Mouse (Mus musculus) megakaryocyte, embryonic 14.5 days (primary cell): Measurements from ENCODE around the gene Abhd6. TPM values are rescaled to one million over a fixed set of nuclear protein-coding genes. Genes with fewer than 3 reads are reported as not detected.

Experiments used
- H3K27me3 ChIP-seq: replicated peaks from 2 replicates; pipeline ENCODE3; 2012; ENCODE audit warnings: inconsistent platforms
- H3K36me3 ChIP-seq: replicated peaks from 2 replicates; pipeline ENCODE3; 2012; ENCODE audit warnings: low read length, inconsistent platforms, mixed read lengths
- H3K4me1 ChIP-seq: 2 replicates; pipeline ENCODE4 v1.6.1; 2012; ENCODE audit warnings: inconsistent platforms
- H3K4me3 ChIP-seq: replicated peaks from 2 replicates; pipeline ENCODE3; 2012; ENCODE audit warnings: moderate library complexity, mild to moderate bottlenecking, inconsistent platforms
- H3K9me3 ChIP-seq: 2 replicates; pipeline ENCODE4 v1.6.1; 2012; ENCODE audit warnings: inconsistent platforms
- FLI1 ChIP-seq: IDR thresholded peaks from 2 replicates; pipeline ENCODE4 v1.6.1; 2012; ENCODE audit warnings: low read length, inconsistent platforms, mixed read lengths
- GATA1 ChIP-seq: IDR thresholded peaks from 3 replicates; pipeline ENCODE4 v1.6.1; 2012; ENCODE audit warnings: mixed read lengths, low read length, inconsistent platforms, borderline replicate concordance
- polyA plus RNA-seq: library from polyadenylated mRNA; stranded (reverse); fragments of >175 nt; gene quantifications from 2 replicates; pipeline ENCODE4 v1.2.3, GENCODE M21; 2012; ENCODE audit warnings: low replicate concordance; ENCODE audit not compliant: insufficient read depth

The Abhd6 gene
- not detected in 2 replicates for polyA plus RNA-seq

GRCm38 (mm10) chr14:8002432-8003092, at the start of gene Abhd6:
TSS of gene Abhd6 (plus strand) at chr14:8002902.
- Histone ChIP-seq H3K36me3 (no peaks in the 10 kb centered on the region), H3K4me1 (peaks cover 39% of the 10 kb centered on the region), H3K27me3 (peaks cover 56% of the 10 kb centered on the region), H3K9me3 (no peaks in the 10 kb centered on the region), H3K4me3 (peak within 1 kb of the TSS; percentile 94)
- TF ChIP-seq GATA1 (no peak), FLI1 (no peak)

GRCm38 (mm10) chr14:7954071-7954471, 48.6 kb upstream of the Abhd6 start:
- H3K27me3 ChIP-seq, result peaks cover 20% of the 10 kb centered on the region
- H3K9me3 ChIP-seq, result no peaks in the 10 kb centered on the region
- H3K36me3 ChIP-seq, result peaks cover 4% of the 10 kb centered on the region
- H3K4me1 ChIP-seq, result 0 out of 2 replicates have a peak, but pooled peaks cover 3% of the 10 kb centered on the region
- no peak for TF ChIP-seq FLI1
- TF ChIP-seq GATA1, result no peak
- no peak overlapping the region for H3K4me3 ChIP-seq

GRCm38 (mm10) chr14:7956427-7956826, 46.3 kb upstream of the Abhd6 start:
- peaks cover 20% of the 10 kb centered on the region for H3K27me3 ChIP-seq
- TF ChIP-seq GATA1, result no peak
- TF ChIP-seq FLI1, result no peak
- no peaks in the 10 kb centered on the region for H3K9me3 ChIP-seq
- H3K4me1 ChIP-seq, result 0 out of 2 replicates have a peak, but pooled peaks cover 3% of the 10 kb centered on the region
- H3K36me3 ChIP-seq, result no peaks in the 10 kb centered on the region
- no peak overlapping the region for H3K4me3 ChIP-seq

DNA sequence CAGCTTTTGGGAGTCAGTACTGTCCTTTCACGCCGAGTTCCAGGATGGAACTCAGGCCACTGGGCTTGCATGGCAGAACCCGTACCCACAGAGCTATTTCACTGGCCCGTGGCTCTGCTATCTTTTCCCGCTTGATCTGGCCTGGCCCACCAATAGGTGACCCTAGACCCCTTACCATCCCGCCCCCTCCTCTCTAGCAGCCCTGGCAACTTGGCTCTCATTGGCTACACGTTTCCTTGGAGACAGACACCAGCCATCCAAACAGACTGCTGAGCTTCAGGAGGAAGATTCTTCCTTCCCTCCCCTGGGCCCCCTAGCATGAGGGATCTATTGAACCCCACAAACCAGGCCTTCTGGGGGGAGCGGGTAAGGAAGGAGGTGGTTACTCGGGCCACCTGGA, 45.7 kb upstream of the Abhd6 start, which contains the start of gene Gm45521:
Gene Gm45521 (plus strand): TSS at position 240 of the 400 bp plus-strand sequence.
- Histone ChIP-seq H3K9me3 (no peaks in the 10 kb centered on the region), H3K4me3 (no peak within 1 kb of the TSS), H3K4me1 (0 out of 2 replicates have a peak, but pooled peaks cover 3% of the 10 kb centered on the region), H3K27me3 (peaks cover 22% of the 10 kb centered on the region), H3K36me3 (no peaks in the 10 kb centered on the region)
- TF ChIP-seq GATA1 (no peak), FLI1 (no peak)

DNA sequence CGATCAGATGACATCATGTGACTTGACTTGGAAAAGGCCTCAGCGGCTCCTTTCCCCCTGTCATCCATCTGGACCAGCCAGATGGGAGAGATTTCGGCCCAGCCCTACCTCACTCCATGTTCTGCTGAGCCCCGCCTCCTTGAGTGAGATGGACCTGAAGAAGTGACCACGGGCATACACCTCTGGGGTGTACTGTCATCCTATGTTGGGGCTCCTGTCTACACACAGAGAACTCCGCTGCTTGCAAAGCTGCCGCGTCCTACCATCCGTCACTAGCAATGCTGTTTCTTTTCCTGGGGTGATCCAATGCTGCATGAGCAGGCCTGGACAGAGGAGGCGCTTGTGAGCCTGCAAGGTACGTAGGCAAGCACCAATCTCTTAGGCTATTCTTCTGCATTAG, 42.1 kb upstream of the Abhd6 start:
- Histone ChIP-seq H3K4me1 (0 out of 2 replicates have a peak, but pooled peaks cover 6% of the 10 kb centered on the region), H3K27me3 (peaks cover 19% of the 10 kb centered on the region), H3K9me3 (no peaks in the 10 kb centered on the region), H3K36me3 (no peaks in the 10 kb centered on the region), H3K4me3 (no peak overlapping the region)
- TF ChIP-seq GATA1 (no peak), FLI1 (no peak)

DNA sequence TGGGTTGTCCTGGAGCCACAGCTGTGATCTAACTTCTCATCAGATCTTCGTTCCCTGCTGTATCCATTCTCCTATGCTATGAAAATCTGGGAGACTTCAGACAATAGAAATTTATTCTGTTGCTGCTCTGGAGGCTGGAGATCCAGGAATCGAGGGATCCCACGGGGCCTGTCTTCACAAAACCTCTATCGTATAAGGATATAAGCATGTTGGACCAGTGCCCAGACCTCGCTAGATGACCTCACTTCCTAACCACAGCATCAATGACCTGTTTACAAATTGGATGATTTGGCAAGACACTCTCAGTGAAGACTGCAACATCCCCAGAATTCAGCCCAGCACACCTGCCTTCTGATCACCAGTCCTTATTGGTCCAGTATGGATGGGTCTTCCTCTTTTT, 41.0 kb upstream of the Abhd6 start:
- TF ChIP-seq FLI1, result no peak
- H3K9me3 ChIP-seq, result no peaks in the 10 kb centered on the region
- H3K4me3 ChIP-seq, result no peak overlapping the region
- no peaks in the 10 kb centered on the region for H3K36me3 ChIP-seq
- peaks cover 14% of the 10 kb centered on the region for H3K27me3 ChIP-seq
- H3K4me1 ChIP-seq, result peaks cover 7% of the 10 kb centered on the region; the same call in 1 of the 2 replicates

DNA sequence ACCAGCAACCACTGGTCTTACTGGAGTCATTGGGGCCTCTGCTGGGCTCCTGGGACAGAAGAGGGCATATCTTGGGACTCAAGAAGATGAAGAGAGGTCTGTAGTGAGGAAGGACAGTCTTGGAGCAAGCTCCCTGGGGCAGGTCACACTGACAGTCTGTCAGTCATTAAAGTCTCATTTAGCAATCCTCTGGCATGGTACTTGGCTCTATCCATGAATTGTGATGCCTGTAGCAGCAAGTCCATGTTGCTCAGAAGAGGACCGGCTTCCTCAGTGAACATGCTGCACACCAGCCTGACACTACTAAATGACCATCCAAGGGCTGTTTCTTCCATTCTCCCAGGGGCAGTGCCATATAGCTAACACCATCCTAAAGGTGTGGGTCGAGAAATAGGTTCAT, 40.1 kb upstream of the Abhd6 start:
- Histone ChIP-seq H3K9me3 (no peaks in the 10 kb centered on the region), H3K27me3 (peaks cover 9% of the 10 kb centered on the region), H3K4me3 (no peak overlapping the region), H3K4me1 (peaks cover 12% of the 10 kb centered on the region; the same call in 1 of the 2 replicates), H3K36me3 (no peaks in the 10 kb centered on the region)
- TF ChIP-seq FLI1 (no peak), GATA1 (no peak)

- Histone ChIP-seq H3K4me3 (no peak overlapping the region), H3K27me3 (peaks cover 7% of the 10 kb centered on the region), H3K36me3 (no peaks in the 10 kb centered on the region), H3K9me3 (no peaks in the 10 kb centered on the region), H3K4me1 (peaks cover 12% of the 10 kb centered on the region; the same call in 1 of the 2 replicates)
- no peak for TF ChIP-seq GATA1
- TF ChIP-seq FLI1, result no peak
Measured at GRCm38 (mm10) chr14:7963160-7963559, 39.5 kb upstream of the Abhd6 start.

- Histone ChIP-seq H3K27me3 (peaks cover 7% of the 10 kb centered on the region), H3K36me3 (no peaks in the 10 kb centered on the region), H3K4me1 (peaks cover 9% of the 10 kb centered on the region; the same call in 1 of the 2 replicates), H3K4me3 (no peak overlapping the region), H3K9me3 (no peaks in the 10 kb centered on the region)
- TF ChIP-seq GATA1 (no peak), FLI1 (no peak)
Measured at GRCm38 (mm10) chr14:7964219-7964889, 38.3 kb upstream of the Abhd6 start.

DNA sequence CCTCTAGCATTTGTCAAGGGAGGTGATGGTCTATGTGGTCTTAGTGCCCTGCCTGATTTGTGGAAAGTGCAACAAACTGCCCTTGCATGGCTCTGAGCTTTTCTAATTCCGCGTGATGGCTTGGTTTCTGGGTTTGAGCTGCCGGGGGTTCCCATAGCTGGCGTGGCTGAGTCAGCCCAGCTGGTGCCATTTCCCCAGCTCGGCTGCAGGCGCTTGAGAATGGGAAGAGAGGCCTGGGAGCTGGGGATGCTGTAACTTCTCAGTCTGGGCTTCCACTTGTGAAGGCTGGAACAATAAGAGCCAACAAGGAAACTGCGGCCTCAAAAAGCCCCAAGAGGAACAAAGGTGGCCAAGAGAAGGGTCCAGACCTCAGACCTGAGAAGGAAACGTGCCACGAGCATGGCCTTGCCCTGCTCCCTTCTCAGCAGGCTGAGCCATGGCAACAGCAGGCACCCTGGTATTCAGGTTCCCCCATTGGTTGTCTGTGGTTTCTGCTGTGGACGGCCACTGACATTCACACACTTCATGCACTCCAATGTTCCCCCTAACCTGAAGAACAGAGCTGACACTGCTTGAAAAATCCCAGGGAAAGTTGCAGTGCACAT, 30.7 kb upstream of the Abhd6 start:
- H3K9me3 ChIP-seq, result no peaks in the 10 kb centered on the region
- TF ChIP-seq GATA1 (no peak), FLI1 (no peak)
- H3K4me3 ChIP-seq, result no peak overlapping the region
- H3K4me1 ChIP-seq, result peaks cover 42% of the 10 kb centered on the region
- no peaks in the 10 kb centered on the region for H3K36me3 ChIP-seq
- peaks cover 2% of the 10 kb centered on the region for H3K27me3 ChIP-seq
